16 mouse cellular contexts compared by ENCODE assay signal in genomic region chr3:27483762-27484161, GRCm38 (mm10).
"Had no signal": no experiment of that assay in that cellular context is flagged by ENCODE, and none has a peak within 500 bp of the region (broad histone marks: within the 10 kb centered on the region; RNA-seq: fewer than 3 reads in every experiment).

No protein-coding gene starts in this region.

- H3K9ac ChIP-seq: limb, embryonic 13.5 days; liver, embryonic 14.5 days; lung, embryonic 14.5 days; neural tube, embryonic 13.5 days; stomach, embryonic 15.5 days had no signal

- H3K4me2 ChIP-seq: limb, embryonic 13.5 days; lung, embryonic 14.5 days; neural tube, embryonic 13.5 days; stomach, embryonic 15.5 days had no signal

- H3K27ac ChIP-seq: kidney, postnatal 0 days; limb, embryonic 13.5 days; liver, embryonic 14.5 days; midbrain, embryonic 10.5 days; neural tube, embryonic 13.5 days; stomach, embryonic 15.5 days had no signal

- H3K9me3 ChIP-seq: limb, embryonic 13.5 days; midbrain, embryonic 10.5 days; neural tube, embryonic 13.5 days; stomach, embryonic 15.5 days had no signal

- H3K4me3 ChIP-seq: limb, embryonic 13.5 days; midbrain, embryonic 10.5 days; neural tube, embryonic 13.5 days; stomach, embryonic 15.5 days had no signal

- ATAC-seq: midbrain, embryonic 16.5 days had no signal

- DNase-seq: kidney, adult 11 months; kidney, adult 9 months; kidney, postnatal 36 days; layer of hippocampus, adult 9-11 months; left cerebral cortex, postnatal 4 days; lung, embryonic 14.5 days; retina, postnatal 1 day; right cerebral cortex, postnatal 4 days; spleen, adult 18-20 months had no signal

- H3K4me1 ChIP-seq: midbrain, embryonic 10.5 days; neural tube, embryonic 13.5 days; stomach, embryonic 15.5 days had no signal

- H3K27me3 ChIP-seq: limb, embryonic 13.5 days; neural tube, embryonic 13.5 days; stomach, embryonic 15.5 days had no signal
